Mouse (Mus musculus) hindbrain, embryonic 14.5 days (tissue): ENCODE measurements at regions not wholly inside any gene's neighbourhood (a gene's known extent, or its start where the extent isn't known, plus 50 kb on each side); places are given as distances from the start of the nearest gene placed in this dataset.

Source experiments
- ATAC-seq: fragments of 200-750 bp; cut with Nextera tagmentation; 2 replicates; pipeline ENCODE4 v1.8.0; 2017; ENCODE audit warnings: moderate number of reproducible peaks, mild to moderate bottlenecking, moderate TSS enrichment, moderate library complexity; ENCODE audit not compliant: low FRiP score
- DNase-seq: peaks from one replicate; pipeline ENCODE4 v3.0.0-alpha.2; 2015; ENCODE audit warnings: low spot score
- H3K27ac ChIP-seq: fragments of 300-500 bp; sonication (generic); 2 replicates; pipeline ENCODE4 v1.5.1; 2014; ENCODE audit warnings: mild to moderate bottlenecking, moderate library complexity
- H3K27me3 ChIP-seq: fragments of 300-500 bp; sonication (generic); 2 replicates; pipeline ENCODE4 v1.6.1; 2014; ENCODE audit warnings: mild to moderate bottlenecking, low read length, mixed read lengths; ENCODE audit not compliant: control insufficient read depth, insufficient read depth
- H3K36me3 ChIP-seq: fragments of 300-500 bp; sonication (generic); replicated peaks from 2 replicates; pipeline ENCODE4 v1.6.1; 2014; ENCODE audit not compliant: control insufficient read depth, insufficient read depth
- H3K4me1 ChIP-seq: fragments of 300-500 bp; sonication (generic); replicated peaks from 2 replicates; pipeline ENCODE4 v1.6.1; 2014; ENCODE audit warnings: antibody characterized with exemption, low read length, mixed read lengths; ENCODE audit not compliant: control insufficient read depth, insufficient read depth
- H3K4me2 ChIP-seq: fragments of 300-500 bp; sonication (generic); replicated peaks from 2 replicates; pipeline ENCODE4 v1.6.1; 2014; ENCODE audit warnings: mild to moderate bottlenecking, moderate library complexity
- H3K4me3 ChIP-seq: fragments of 300-500 bp; sonication (generic); replicated peaks from 2 replicates; pipeline ENCODE4 v1.5.1; 2014; ENCODE audit warnings: mild to moderate bottlenecking, low read length
- H3K9ac ChIP-seq: fragments of 300-500 bp; sonication (generic); 2 replicates; pipeline ENCODE4 v1.6.1; 2014
- H3K9me3 ChIP-seq: fragments of 300-500 bp; sonication (generic); 2 replicates; pipeline ENCODE4 v1.6.1; 2016; ENCODE audit warnings: low read length; ENCODE audit not compliant: control insufficient read depth
- WGBS: fragments of 180-500 bp; shearing (Covaris S2); extraction: QIAGEN DNeasy Blood & Tissue Kit; methylation state at CpG from one replicate; pipeline ENCODE4 v1.1.7; 2014; 5-methylcytosine and 5-hydroxymethylcytosine counted together

- Histone ChIP-seq H3K9me3 (no peaks in the 10 kb centered on the region), H3K4me2 (no peak overlapping the region), H3K36me3 (no peaks in the 10 kb centered on the region), H3K4me3 (no peak overlapping the region), H3K4me1 (no peaks in the 10 kb centered on the region), H3K9ac (no peak overlapping the region), H3K27ac (no peak overlapping the region), H3K27me3 (no peaks in the 10 kb centered on the region)
- no peak for DNase-seq
- 76% methylated on average over 7 of the region's 7 CpGs for WGBS
- no peak for ATAC-seq
These were observed 278.8 kb downstream of the Rsl24d1 start for GRCm38 (mm10) chr9:73392036-73392435.

DNA sequence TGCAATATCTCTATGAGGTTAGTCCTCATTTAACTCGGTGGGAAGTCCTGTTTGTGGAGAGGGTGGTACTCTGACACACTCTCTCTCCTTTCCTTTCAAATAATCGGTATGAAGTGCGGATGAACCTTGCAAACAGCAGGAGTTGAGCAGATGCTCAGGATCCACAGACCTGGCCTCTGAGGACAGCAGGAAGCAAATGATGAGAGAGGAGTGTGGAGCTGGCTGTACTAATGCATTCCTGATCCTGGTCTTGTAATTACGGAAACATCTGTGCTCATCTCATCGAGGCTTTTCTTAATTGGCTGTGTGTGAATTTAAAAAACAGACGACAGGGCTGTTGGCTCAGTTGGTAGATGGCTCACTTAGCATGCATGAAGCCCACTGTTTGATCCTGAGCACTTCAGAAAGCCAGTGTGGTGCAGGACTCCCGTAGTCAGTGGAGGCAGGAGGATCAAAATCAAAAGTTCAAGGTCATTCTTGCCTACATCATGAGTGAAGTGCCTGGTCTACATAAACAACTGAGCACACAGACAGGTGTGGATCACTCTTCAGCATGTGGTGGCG, 300.2 kb downstream of the Rsl24d1 start:
- 68% methylated on average over 8 of the region's 8 CpGs for WGBS
- H3K4me1 ChIP-seq = no peaks in the 10 kb centered on the region; the same call in 1 of the 2 replicates
- H3K36me3 ChIP-seq = no peaks in the 10 kb centered on the region
- DNase-seq (peak; percentile 25), ATAC-seq (no peak)
- H3K4me3 ChIP-seq = no peak overlapping the region
- no peak overlapping the region for H3K4me2 ChIP-seq
- H3K9ac ChIP-seq = no peak overlapping the region
- no peaks in the 10 kb centered on the region for H3K27me3 ChIP-seq
- H3K9me3 ChIP-seq = no peaks in the 10 kb centered on the region
- H3K27ac ChIP-seq = peak overlapping the region; percentile 52; the same call in 1 of the 2 replicates

DNA sequence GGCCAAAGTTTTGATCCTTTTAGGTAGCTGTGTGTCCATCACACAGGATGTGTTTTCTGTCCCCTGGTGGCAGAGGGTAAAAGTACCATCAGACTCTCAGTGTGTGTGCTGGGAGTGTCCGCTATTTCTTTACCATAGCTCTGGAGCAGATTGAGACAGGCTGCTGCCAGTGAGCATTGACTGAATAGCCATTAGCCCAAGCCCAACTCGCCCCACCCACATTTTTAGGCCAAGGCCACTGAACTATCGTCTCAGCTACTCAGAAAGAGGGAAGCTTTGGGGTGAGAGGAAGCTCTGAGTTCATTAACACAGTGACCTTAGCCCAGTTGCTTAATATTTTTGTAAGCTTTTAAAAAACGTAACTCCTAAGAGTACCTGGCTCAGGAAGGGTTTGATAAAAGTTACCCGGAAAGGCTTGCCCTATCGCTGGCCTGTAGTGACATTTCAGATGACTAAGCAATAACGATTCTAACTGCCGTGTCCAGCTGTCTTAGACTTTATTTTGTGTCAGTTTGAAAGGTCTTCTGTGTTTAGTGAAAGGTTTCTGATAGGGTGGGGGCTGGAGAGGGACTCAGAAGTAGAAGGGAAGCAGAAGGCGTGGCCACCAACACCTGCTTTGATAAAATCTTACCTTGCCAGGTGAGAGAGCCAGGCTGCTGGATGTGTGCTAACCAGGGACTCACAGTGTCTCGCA, 303.0 kb downstream of the Rsl24d1 start:
- H3K9me3 ChIP-seq = no peaks in the 10 kb centered on the region
- ATAC-seq (no peak), DNase-seq (no peak)
- no peaks in the 10 kb centered on the region; the same call in 1 of the 2 replicates for H3K4me1 ChIP-seq
- H3K27me3 ChIP-seq = no peaks in the 10 kb centered on the region
- H3K4me2 ChIP-seq = no peak overlapping the region
- 86% methylated on average over 10 of the region's 10 CpGs for WGBS
- H3K9ac ChIP-seq = no peak overlapping the region
- H3K36me3 ChIP-seq = no peaks in the 10 kb centered on the region
- H3K27ac ChIP-seq = no peak overlapping the region
- H3K4me3 ChIP-seq = no peak overlapping the region
